Mouse (Mus musculus): Measurements from ENCODE around the gene Adad2. TPM values are rescaled to one million over a fixed set of nuclear protein-coding genes. Genes with fewer than 3 reads are reported as not detected.

Adad2 gene
- total and polyA plus RNA-seq, 3 experiments: not detected

- H3K9me3 ChIP-seq (replicated peaks; ENCODE audit: insufficient read depth, low read length): no peaks in the 10 kb centered on the region
- H3K79me2 ChIP-seq (ENCODE audit: control insufficient read depth, insufficient read depth, low read length, poor library complexity): no peaks in the 10 kb centered on the region
- TF ChIP-seq ZNF384 (IDR thresholded peaks at IDR 0.05; ENCODE audit: low read depth, low read length) (no peak), USF1 (IDR thresholded peaks at IDR 0.05; ENCODE audit: low read depth, low read length) (no peak), JUND (IDR thresholded peaks at IDR 0.05; ENCODE audit: low read depth, low read length) (no peak)
- no peak for DNase-seq (ENCODE audit: low read depth, low spot score)
- no peak overlapping the region for H3K27ac ChIP-seq (ENCODE audit: control insufficient read depth, low read depth, low read length)
- H3K4me1 ChIP-seq (ENCODE audit: control insufficient read depth in 1 of 2, insufficient read depth in 2 of 2, low read length in 2 of 2): no peaks in the 10 kb centered on the region; a peak in 1 of 4 replicates
- peaks cover 0 to 2% of the 10 kb centered on the region in 2 experiments; a peak in 2 of 4 replicates for H3K27me3 ChIP-seq (ENCODE audit: control insufficient read depth in 1 of 2, insufficient read depth in 2 of 2, low read length in 2 of 2)
- H3K9ac ChIP-seq (ENCODE audit: control insufficient read depth, low read depth, low read length, poor library complexity, severe bottlenecking): no peak overlapping the region
- H3K4me3 ChIP-seq (ENCODE audit: control insufficient read depth in 1 of 2, insufficient read depth in 1 of 2, low read depth in 2 of 2, low read length in 2 of 2): no peak overlapping the region
- H3K36me3 ChIP-seq (ENCODE audit: control insufficient read depth in 1 of 2, insufficient read depth in 2 of 2, low read length in 2 of 2): no peaks in the 10 kb centered on the region
Measured at GRCm38 (mm10) chr8:119622555-119622954, 10.0 kb downstream of the Adad2 start.

DNA sequence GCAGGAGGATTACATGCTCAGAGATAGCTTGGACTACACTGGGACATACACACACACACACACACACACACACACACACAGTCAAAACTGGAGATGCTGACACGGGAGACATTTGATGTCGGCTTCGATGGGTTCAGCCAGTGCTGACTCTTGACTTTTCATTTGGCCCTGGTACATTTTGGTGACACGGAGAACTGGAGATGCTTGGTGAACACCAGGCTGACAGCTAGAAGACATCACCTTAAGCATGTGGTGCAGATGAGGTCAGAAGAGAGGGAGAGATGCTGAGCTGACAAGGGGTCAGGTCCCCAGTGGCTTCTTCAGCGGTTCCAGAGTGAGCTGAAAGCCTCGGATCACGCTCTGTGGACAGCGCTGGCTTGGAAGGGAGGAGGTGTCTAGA lies 10.5 kb downstream of the Adad2 start:
- no peaks in the 10 kb centered on the region for H3K79me2 ChIP-seq (ENCODE audit: control insufficient read depth, insufficient read depth, low read length, poor library complexity)
- H3K4me3 ChIP-seq (ENCODE audit: control insufficient read depth in 1 of 2, insufficient read depth in 1 of 2, low read depth in 2 of 2, low read length in 2 of 2): no peak overlapping the region
- no peak overlapping the region for H3K9ac ChIP-seq (ENCODE audit: control insufficient read depth, low read depth, low read length, poor library complexity, severe bottlenecking)
- no peak for TF ChIP-seq TCF12 (IDR thresholded peaks at IDR 0.05; ENCODE audit: low read depth, low read length)
- no peak for TF ChIP-seq ZNF384 (IDR thresholded peaks at IDR 0.05; ENCODE audit: low read depth, low read length)
- TF ChIP-seq UBTF (IDR thresholded peaks at IDR 0.05; ENCODE audit: borderline replicate concordance, insufficient read depth, low read depth, low read length): no peak
- no peak for TF ChIP-seq GABPA (IDR thresholded peaks at IDR 0.05; ENCODE audit: low read depth, low read length)
- TF ChIP-seq CTCF (IDR thresholded peaks at IDR 0.05 in 2 of 3, conservative IDR thresholded peaks at IDR 0.05 in 1 of 3; ENCODE audit: control insufficient read depth in 1 of 3, insufficient read depth in 1 of 3, low read depth in 2 of 3, low read length in 3 of 3, poor library complexity in 1 of 3, severe bottlenecking in 1 of 3): no peak
- no peak for TF ChIP-seq E2F4 (IDR thresholded peaks at IDR 0.05; ENCODE audit: borderline replicate concordance, low read depth, low read length)
- H3K9me3 ChIP-seq (replicated peaks; ENCODE audit: insufficient read depth, low read length): no peaks in the 10 kb centered on the region
- no peaks in the 10 kb centered on the region for H3K36me3 ChIP-seq (ENCODE audit: control insufficient read depth in 1 of 2, insufficient read depth in 2 of 2, low read length in 2 of 2)
- DNase-seq (ENCODE audit: low read depth, low spot score): no peak
- no peaks in the 10 kb centered on the region; a peak in 1 of 4 replicates for H3K4me1 ChIP-seq (ENCODE audit: control insufficient read depth in 1 of 2, insufficient read depth in 2 of 2, low read length in 2 of 2)
- no peak overlapping the region for H3K27ac ChIP-seq (ENCODE audit: control insufficient read depth, low read depth, low read length)
- peaks cover 0 to 2% of the 10 kb centered on the region in 2 experiments; a peak in 2 of 4 replicates for H3K27me3 ChIP-seq (ENCODE audit: control insufficient read depth in 1 of 2, insufficient read depth in 2 of 2, low read length in 2 of 2)

- no peak overlapping the region for H3K27ac ChIP-seq (ENCODE audit: control insufficient read depth, low read depth, low read length)
- DNase-seq (ENCODE audit: low read depth, low spot score): no peak
- no peaks in the 10 kb centered on the region; a peak in 1 of 4 replicates for H3K4me1 ChIP-seq (ENCODE audit: control insufficient read depth in 1 of 2, insufficient read depth in 2 of 2, low read length in 2 of 2)
- H3K36me3 ChIP-seq (ENCODE audit: control insufficient read depth in 1 of 2, insufficient read depth in 2 of 2, low read length in 2 of 2): no peaks in the 10 kb centered on the region
- H3K9ac ChIP-seq (ENCODE audit: control insufficient read depth, low read depth, low read length, poor library complexity, severe bottlenecking): no peak overlapping the region
- H3K27me3 ChIP-seq (ENCODE audit: control insufficient read depth in 1 of 2, insufficient read depth in 2 of 2, low read length in 2 of 2): peaks cover 0 to 2% of the 10 kb centered on the region in 2 experiments; a peak in 2 of 4 replicates
- TF ChIP-seq POLR2AphosphoS2 (IDR thresholded peaks at IDR 0.05; ENCODE audit: low read length): no peak
- TF ChIP-seq SIN3A (IDR thresholded peaks at IDR 0.05; ENCODE audit: low read length): no peak
- no peak for TF ChIP-seq TCF12 (IDR thresholded peaks at IDR 0.05; ENCODE audit: low read depth, low read length)
- H3K79me2 ChIP-seq (ENCODE audit: control insufficient read depth, insufficient read depth, low read length, poor library complexity): no peaks in the 10 kb centered on the region
- H3K4me3 ChIP-seq (ENCODE audit: control insufficient read depth in 1 of 2, insufficient read depth in 1 of 2, low read depth in 2 of 2, low read length in 2 of 2): no peak overlapping the region
- no peaks in the 10 kb centered on the region for H3K9me3 ChIP-seq (replicated peaks; ENCODE audit: insufficient read depth, low read length)
Measured at GRCm38 (mm10) chr8:119623744-119624143, 11.2 kb downstream of the Adad2 start.

All from MEL (cell line).